Mouse (Mus musculus) 416B (cell line): Measurements from ENCODE around the gene Clasrp.

Experiments
- DNase-seq: peaks from one replicate; pipeline ENCODE4 v3.0.0; 2011; ENCODE audit warnings: low read depth

Gene Clasrp

DNA sequence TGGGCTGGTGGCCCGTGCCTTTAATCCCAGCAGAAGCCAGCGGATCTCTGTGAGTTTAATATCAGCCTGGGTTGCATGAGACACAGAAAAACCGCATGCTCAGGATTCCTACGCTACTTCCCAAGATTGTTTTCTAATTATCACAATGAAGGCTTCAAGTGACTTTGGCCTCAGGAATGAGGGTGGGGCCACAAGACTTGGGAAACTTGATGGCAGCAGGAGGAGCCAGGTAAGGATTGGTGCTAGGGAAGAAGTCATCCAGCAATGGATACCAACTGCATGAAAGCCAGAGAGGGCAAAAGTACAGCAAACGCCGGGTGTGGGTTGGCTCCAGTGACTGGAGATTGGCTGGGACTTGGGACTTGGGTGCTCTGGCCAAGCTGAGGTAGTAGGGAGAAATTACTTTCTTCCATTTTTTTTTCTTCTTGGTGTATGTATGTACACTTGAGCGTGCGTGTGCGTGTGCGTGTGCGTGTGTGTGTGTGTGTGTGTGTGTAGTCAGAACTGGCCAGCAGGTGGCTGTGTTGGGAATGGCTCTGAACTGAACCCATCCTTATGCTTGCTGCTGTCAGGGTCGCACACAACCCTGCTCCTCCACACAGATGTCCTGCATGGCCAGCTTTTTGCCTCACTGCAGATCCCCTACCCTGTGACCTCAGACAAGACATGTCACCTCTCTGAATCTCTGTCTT, 5.5 kb upstream of the Clasrp start:
- no peak for DNase-seq

GRCm38 (mm10) chr7:19607291-19607690, 3.0 kb upstream of the Clasrp start:
- DNase-seq: no peak

- peak; percentile 18 for DNase-seq
Observed at GRCm38 (mm10) chr7:19604606-19605214, 424 bp upstream of the Clasrp start.

DNA sequence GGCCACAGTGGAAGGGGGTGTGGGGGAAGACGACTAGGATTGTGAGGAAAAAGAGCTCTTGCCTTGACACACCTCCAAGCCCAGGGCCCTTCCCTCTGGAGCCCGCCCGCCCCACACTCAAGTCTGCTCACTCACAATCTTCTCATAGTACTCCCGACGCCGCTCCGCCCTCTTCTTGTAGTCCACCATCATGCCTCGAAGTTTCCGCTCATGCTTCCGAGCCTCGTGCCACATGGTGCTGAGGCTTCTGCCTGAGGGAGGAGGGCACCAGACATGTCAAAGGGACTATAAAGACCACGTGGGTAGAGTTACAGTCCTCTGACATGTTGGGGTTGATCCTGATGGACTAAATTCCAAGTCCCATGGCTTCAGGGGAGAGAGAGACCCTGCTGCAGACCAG, 1.2 kb downstream of the Clasrp start:
- no peak for DNase-seq

DNA sequence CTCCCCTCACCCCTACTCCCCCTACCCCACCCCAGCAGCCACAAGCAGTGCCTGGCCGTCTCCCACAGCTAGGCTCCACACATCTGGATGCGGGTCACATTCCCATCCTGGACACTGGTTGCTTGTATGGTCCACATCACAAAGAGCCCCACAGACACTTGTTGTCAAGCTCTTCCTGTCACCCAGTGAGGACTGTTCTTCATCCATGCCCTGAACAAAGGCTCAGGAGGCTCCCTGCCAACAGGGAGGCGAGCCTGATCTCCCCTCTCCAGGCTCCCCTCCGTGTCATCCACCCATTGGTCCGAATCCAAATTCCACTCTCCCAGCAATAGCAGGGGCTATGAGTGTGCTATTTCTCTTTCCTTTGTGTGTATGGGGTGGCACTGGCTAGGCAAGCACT, 3.7 kb downstream of the Clasrp start:
- no peak for DNase-seq

DNA sequence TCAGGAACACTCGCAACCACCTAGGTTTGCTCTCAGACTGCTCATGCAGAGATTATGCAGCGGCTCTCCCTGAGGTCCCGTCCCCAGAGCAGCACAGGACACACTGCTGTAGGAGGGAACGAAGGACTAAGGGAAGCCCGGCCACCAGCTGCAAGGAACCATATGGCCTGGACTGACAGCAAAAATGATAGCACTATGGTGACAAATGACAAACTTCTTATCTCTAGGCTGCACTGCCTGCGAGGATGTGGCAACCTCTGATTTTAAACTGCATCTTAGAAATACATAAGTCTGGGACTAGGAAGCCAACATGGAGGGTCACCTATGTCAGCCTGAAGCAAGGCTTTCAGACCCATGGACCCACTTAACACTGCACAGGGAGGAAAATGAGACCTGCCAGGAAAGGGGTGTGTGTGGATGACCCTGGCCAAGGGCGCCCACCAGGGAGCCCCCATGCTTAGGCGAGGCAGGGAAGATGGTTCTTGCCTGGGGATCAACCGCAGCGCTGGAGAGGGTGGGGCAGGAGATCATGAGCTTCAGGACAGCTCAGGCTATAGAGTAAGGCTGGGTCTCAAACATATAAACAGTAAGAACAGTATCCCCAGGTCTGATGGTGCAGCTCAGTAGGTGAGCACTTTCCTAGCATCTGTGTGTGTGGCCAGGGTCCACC, 11.1 kb downstream of the Clasrp start:
- DNase-seq: no peak

DNA sequence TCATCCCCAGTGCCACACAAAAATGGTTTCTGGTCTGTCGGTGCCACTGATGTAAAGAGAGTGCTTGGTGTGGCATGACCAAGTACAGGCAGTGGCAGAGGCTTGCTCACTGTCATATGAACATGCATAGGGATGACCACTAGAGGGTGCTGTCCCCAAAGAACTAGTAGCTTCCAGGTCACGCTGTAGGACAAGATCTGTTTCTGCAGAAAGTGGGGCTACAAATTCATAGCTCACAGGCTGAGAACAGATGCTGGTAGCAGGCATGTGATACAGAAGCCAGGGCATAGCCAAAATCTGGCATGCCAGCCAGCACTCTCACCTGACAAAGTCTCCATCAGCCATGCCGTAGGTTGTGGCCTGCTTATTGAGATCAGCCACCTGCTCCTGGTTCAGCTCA, 14.4 kb downstream of the Clasrp start:
- DNase-seq: peak; percentile 88

GRCm38 (mm10) chr7:19589207-19589606, 15.1 kb downstream of the Clasrp start:
- DNase-seq: peak; percentile 77

DNA sequence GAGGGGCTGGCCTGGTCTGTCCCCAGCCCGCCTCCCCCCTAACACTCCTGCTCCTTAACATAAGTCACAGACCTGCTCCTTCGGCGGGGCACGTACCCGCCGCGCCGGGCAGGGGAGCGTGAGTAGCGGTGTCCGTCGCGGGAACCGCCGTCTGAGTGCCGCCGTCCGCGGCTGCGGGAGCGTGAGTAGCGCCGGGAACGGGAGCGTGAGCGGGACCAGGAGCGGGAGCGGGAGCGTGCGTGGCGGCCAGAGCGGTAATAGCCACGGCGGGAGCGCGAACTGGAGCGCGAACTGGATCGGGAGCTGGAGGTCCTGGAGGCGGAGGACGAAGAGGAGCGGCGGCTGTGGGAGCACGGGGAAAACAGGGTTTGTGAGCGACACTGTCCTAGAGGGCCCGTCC, 18.0 kb downstream of the Clasrp start:
- no peak for DNase-seq

- DNase-seq: no peak
Observed at GRCm38 (mm10) chr7:19580634-19581033, 23.7 kb downstream of the Clasrp start.

GRCm38 (mm10) chr7:19579751-19580150, 24.5 kb downstream of the Clasrp start:
- no peak for DNase-seq

- DNase-seq: no peak
Observed at GRCm38 (mm10) chr7:19578436-19578835, 25.9 kb downstream of the Clasrp start.

DNA sequence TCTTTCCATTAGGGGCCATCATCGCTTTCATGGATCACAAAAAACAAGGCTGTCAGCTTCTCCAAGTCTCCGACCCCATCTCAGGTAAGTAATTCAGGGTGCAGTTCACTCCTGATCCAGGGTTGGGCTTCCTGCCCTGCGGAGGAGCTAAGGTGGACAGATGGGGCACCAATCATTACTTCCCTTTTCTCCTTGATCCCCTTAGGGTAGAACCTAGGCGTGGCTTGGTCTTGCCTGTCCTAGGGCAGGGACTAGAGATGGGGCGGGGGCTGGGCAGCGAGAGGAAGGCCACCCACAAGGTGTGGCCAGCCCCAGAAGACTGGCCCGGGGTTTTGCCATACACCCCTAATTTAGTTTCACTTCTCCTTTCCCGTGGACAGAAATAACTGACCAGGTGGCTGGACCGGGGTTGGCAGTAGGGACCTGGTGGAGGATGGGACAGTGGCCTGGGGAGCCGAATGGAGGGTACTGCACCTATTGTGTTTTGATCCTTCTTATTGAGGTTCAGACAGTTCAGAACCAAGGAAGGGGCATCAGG, 26.3 kb downstream of the Clasrp start:
- peak; percentile 87 for DNase-seq

- DNase-seq: peak; percentile 71
Observed at GRCm38 (mm10) chr7:19577141-19577852, 27.0 kb downstream of the Clasrp start, which contains the start of the genes Zfp296 and Gemin7. Gene Zfp296, plus strand, starts transcription at chr7:19577287. Gene Gemin7, minus strand, starts transcription at chr7:19577595.

DNA sequence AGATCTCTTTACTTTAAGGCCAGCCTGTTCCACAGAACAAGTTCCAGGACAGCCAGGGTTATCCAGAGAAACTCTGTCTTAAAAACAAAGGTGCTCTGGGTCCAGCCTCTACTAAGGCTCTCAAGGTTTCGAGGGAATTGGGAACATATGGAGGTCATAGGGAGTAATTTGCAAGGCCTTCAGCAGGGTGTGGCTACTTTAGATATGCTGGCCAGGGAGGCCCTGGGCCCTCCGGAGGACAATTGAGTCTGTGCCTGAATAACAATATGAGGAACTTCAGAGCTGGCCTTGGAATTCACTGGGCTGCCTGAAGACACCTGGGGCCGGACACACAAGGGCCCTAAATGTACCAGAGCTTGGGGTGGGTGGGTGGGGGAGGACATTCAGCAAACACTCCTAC, 28.7 kb downstream of the Clasrp start:
- no peak for DNase-seq

DNA sequence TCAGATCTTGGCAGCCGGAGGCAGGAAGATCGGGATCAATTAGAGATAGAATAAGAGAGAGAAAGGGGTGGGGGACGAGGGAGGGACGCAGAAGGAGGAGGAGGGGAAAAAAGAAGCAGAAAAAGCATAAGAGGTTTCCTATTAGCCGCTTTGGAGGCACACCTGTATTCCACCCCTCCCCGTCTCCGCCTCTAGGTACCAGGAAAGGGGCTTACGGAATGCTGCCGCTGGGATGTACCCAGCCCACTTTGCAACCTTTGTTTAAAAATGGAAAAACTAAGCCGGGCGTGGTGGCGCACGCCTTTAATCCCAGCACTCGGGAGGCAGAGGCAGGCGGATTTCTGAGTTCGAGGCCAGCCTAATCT, 30.5 kb downstream of the Clasrp start:
- no peak for DNase-seq

- peak; percentile 85 for DNase-seq
Observed at GRCm38 (mm10) chr7:19572926-19573775, 31.1 kb downstream of the Clasrp start.

- no peak for DNase-seq
Observed at GRCm38 (mm10) chr7:19569647-19570046, 34.6 kb downstream of the Clasrp start.

GRCm38 (mm10) chr7:19567426-19567825, 36.9 kb downstream of the Clasrp start:
- no peak for DNase-seq

GRCm38 (mm10) chr7:19565803-19566202, 38.5 kb downstream of the Clasrp start:
- no peak for DNase-seq

DNA sequence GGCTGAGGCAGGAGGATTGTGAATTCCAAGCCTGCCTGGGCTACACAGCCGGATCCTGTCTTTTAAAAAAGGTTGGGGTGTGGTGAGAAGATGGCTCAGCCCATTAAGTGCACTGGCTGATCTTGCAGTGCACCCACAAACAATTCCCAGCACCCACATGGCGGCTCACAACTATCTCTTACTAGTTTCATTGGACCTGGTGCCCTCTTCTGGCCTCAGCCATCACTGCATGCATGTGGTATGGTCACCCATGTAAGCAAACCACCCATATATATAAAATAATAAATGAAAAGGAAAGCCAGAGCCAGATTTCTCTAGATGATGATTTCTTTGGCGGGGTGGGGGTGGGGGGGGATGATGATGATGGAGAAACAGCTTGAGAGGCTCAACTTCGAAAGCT, 39.8 kb downstream of the Clasrp start:
- peak; percentile 55 for DNase-seq
